Mouse (Mus musculus) right cerebral cortex, adult 18-20 months (tissue): ENCODE measurements around the gene Tpcn2.
A peak's percentile ranks its signal among the peaks of the same experiment; 100 is the strongest.

Experiments
- DNase-seq: peaks from one replicate; pipeline ENCODE4 v3.0.0; 2022; ENCODE audit warnings: mixed read lengths

The Tpcn2 gene

GRCm38 (mm10) chr7:145239736-145240505 lies 43.9 kb downstream of the Tpcn2 start:
- DNase-seq, result no peak

- no peak for DNase-seq
Measured at GRCm38 (mm10) chr7:145239145-145239544, 44.7 kb downstream of the Tpcn2 start.

- no peak for DNase-seq
Measured at GRCm38 (mm10) chr7:145234841-145235790, 48.7 kb downstream of the Tpcn2 start.

GRCm38 (mm10) chr7:145231659-145232058 lies 52.2 kb downstream of the Tpcn2 start:
- no peak for DNase-seq

- no peak for DNase-seq
Measured at GRCm38 (mm10) chr7:145226641-145227040, 57.2 kb downstream of the Tpcn2 start.

GRCm38 (mm10) chr7:145225626-145226025 lies 58.2 kb downstream of the Tpcn2 start:
- DNase-seq, result no peak

- DNase-seq, result peak; percentile 81
Measured at GRCm38 (mm10) chr7:145221841-145222689, 61.7 kb downstream of the Tpcn2 start.

- no peak for DNase-seq
Measured at GRCm38 (mm10) chr7:145221346-145221745, 62.5 kb downstream of the Tpcn2 start.

GRCm38 (mm10) chr7:145219420-145219831 lies 64.4 kb downstream of the Tpcn2 start:
- DNase-seq, result no peak

GRCm38 (mm10) chr7:145216591-145216990 lies 67.2 kb downstream of the Tpcn2 start:
- DNase-seq, result no peak

- DNase-seq, result no peak
Measured at GRCm38 (mm10) chr7:145215476-145215875, 68.3 kb downstream of the Tpcn2 start.

GRCm38 (mm10) chr7:145211680-145212659 lies 71.8 kb downstream of the Tpcn2 start:
- DNase-seq, result no peak

- no peak for DNase-seq
Measured at GRCm38 (mm10) chr7:145210477-145211070, 73.2 kb downstream of the Tpcn2 start.

- DNase-seq, result no peak
Measured at GRCm38 (mm10) chr7:145208006-145208405, 75.8 kb downstream of the Tpcn2 start, which contains the start of gene 1810010D01Rik. 1810010D01Rik (minus strand) TSS chr7:145208119.

GRCm38 (mm10) chr7:145206801-145207200 lies 77.0 kb downstream of the Tpcn2 start:
- no peak for DNase-seq

GRCm38 (mm10) chr7:145206056-145206610 lies 77.7 kb downstream of the Tpcn2 start:
- peak; percentile 82 for DNase-seq

GRCm38 (mm10) chr7:145205363-145205902 lies 78.4 kb downstream of the Tpcn2 start:
- no peak for DNase-seq

GRCm38 (mm10) chr7:145199711-145200110 lies 84.1 kb downstream of the Tpcn2 start:
- no peak for DNase-seq

GRCm38 (mm10) chr7:145198223-145198714 lies 85.5 kb downstream of the Tpcn2 start:
- DNase-seq, result peak; percentile 76

GRCm38 (mm10) chr7:145197711-145198110 lies 86.1 kb downstream of the Tpcn2 start:
- no peak for DNase-seq
